In genomic region chr5:124240841-124241685, GRCm38 (mm10) we compare ENCODE assay signal across 8 mouse cellular contexts. TPM values are rescaled to one million over a fixed set of nuclear protein-coding genes. Genes with fewer than 3 reads are reported as not detected.
DNase-seq lines count a peak whose midpoint lies in the region; ATAC-seq and TF ChIP-seq lines count a peak whose summit lies in the region.

No protein-coding gene starts in this region.

- 0 out of 2 replicates have a peak overlapping the region, but pooled peaks have one; percentile 0 for H3K4me2 ChIP-seq in lung, embryonic 15.5 days
- H3K4me2 ChIP-seq in forebrain, postnatal 0 days (ENCODE audit: low read depth): peak overlapping the region; percentile 19

- H3K9ac ChIP-seq in lung, embryonic 15.5 days: no peak overlapping the region
- no peak overlapping the region for H3K9ac ChIP-seq in forebrain, postnatal 0 days

- no peaks in the 10 kb centered on the region for H3K9me3 ChIP-seq in lung, embryonic 15.5 days
- H3K9me3 ChIP-seq in forebrain, postnatal 0 days (ENCODE audit: low read length): no peaks in the 10 kb centered on the region

- peak overlapping the region; percentile 23; the same call in 1 of the 2 replicates for H3K27ac ChIP-seq in lung, embryonic 15.5 days
- H3K27ac ChIP-seq in forebrain, postnatal 0 days (ENCODE audit: low read depth, low read length): no peak overlapping the region

- H3K27me3 ChIP-seq in lung, embryonic 15.5 days: no peaks in the 10 kb centered on the region
- H3K27me3 ChIP-seq in forebrain, postnatal 0 days (ENCODE audit: insufficient read depth, low read length): no peaks in the 10 kb centered on the region

- H3K36me3 ChIP-seq in lung, embryonic 15.5 days: peaks cover 11% of the 10 kb centered on the region
- no peaks in the 10 kb centered on the region; the same call in 1 of the 2 replicates for H3K36me3 ChIP-seq in forebrain, postnatal 0 days (ENCODE audit: insufficient read depth)

- peaks cover 14% of the 10 kb centered on the region for H3K4me1 ChIP-seq in lung, embryonic 15.5 days
- H3K4me1 ChIP-seq in forebrain, postnatal 0 days (ENCODE audit: insufficient read depth): no peaks in the 10 kb centered on the region; the same call in 1 of the 2 replicates

- no peak overlapping the region for H3K4me3 ChIP-seq in lung, embryonic 15.5 days
- no peak overlapping the region for H3K4me3 ChIP-seq in forebrain, postnatal 0 days (ENCODE audit: low read depth, low read length)

- no peak for ATAC-seq in lung, embryonic 15.5 days (ENCODE audit: borderline replicate concordance, extremely low read depth, low FRiP score, low TSS enrichment)
- ATAC-seq in forebrain, postnatal 0 days: peak; percentile 54
- no peak for ATAC-seq in inflammation-experienced regulatory T-cells, adult 6 months

- no peak for TF ChIP-seq CTCF in forebrain, postnatal 0 days (IDR thresholded peaks at IDR 0.05; ENCODE audit: low read depth)

- 28% methylated on average over 22 of the region's 22 CpGs for WGBS in lung, embryonic 15.5 days
- 22% methylated on average over 22 of the region's 22 CpGs for WGBS in forebrain, postnatal 0 days

- no peak for DNase-seq in lung, postnatal 14 days
- DNase-seq in forebrain, postnatal 0 days: no peak
- DNase-seq in kidney, postnatal 14 days: peak; percentile 60
- peak; percentile 63 for DNase-seq in retina, postnatal 1 day
- DNase-seq in testis, postnatal 14 days (ENCODE audit: low spot score): no peak
- DNase-seq in thymus, postnatal 10 days (ENCODE audit: low spot score in 2 of 2): no peak

RNA-seq across cellular contexts. Expression of gene Pitpnm2, which starts 8.5 kb away (rescaled TPM):
- 6.2 and 6.7 TPM in 2 replicates for polyA plus RNA-seq in lung, embryonic 15.5 days (2015; fragmentation: Nextera tagmentation; extraction: Ambion mirVana)
- total RNA-seq in forebrain, postnatal 0 days (2014; rRNA removed): 33.8 and 38.4 TPM in 2 replicates
- 9.2 and 10.1 TPM in 2 replicates for polyA plus RNA-seq in forebrain, postnatal 0 days (2015; fragmentation: Nextera tagmentation; extraction: Ambion mirVana)
- polyA plus RNA-seq in inflammation-experienced regulatory T-cells, adult 6 months (2017; shearing (Covaris generic)): 10 to 100 TPM in 2 of 3 experiments, 1 to 10 TPM in 1; 5.5 to 15.7 (median 11.1) TPM

Comparison
In these comparisons a context has a peak if more than half of its experiments do, and no peak if none do; other contexts are left out.
1. DNase-seq: peak in kidney, postnatal 14 days (single experiment) and retina, postnatal 1 day (single experiment); none in lung, postnatal 14 days (single experiment), forebrain, postnatal 0 days (single experiment), testis, postnatal 14 days (single experiment) and thymus, postnatal 10 days (0 of 2).